Mouse (Mus musculus) heart, embryonic 14.5 days (tissue): Measurements from ENCODE around the gene Jmy. TPM values are rescaled to one million over a fixed set of nuclear protein-coding genes. Genes with fewer than 3 reads are reported as not detected.
"Not testable (repeated sequence)": the region's sequence is repeated elsewhere in the genome, so short reads cannot be mapped to it uniquely, and the experiment has no call there.

Experiments used
- ATAC-seq: fragments of 200-750 bp; cut with Nextera tagmentation; 2 replicates; pipeline ENCODE4 v1.8.0; 2017; ENCODE audit warnings: low read depth, moderate TSS enrichment; ENCODE audit not compliant: insufficient number of reproducible peaks, insufficient read depth, low FRiP score
- H3K27ac ChIP-seq, 2 experiments: fragments of 200-500 bp in 1 of 2; fragments of 300-500 bp in 1 of 2; sonication (generic) in 1 of 2; replicated peaks in 1 of 2; 2 replicates each; pipeline ENCODE4 v1.5.1; 2012 to 2014; ENCODE audit warnings: low read depth in 2 of 2, low read length in 2 of 2, control low read depth in 1 of 2, mild to moderate bottlenecking in 1 of 2, mixed read lengths in 1 of 2; ENCODE audit not compliant: control insufficient read depth in 1 of 2, insufficient read depth in 1 of 2
- H3K27me3 ChIP-seq: fragments of 300-500 bp; sonication (generic); 2 replicates; pipeline ENCODE4 v1.6.1; 2014; ENCODE audit warnings: mild to moderate bottlenecking, low read length, control low read depth; ENCODE audit not compliant: control insufficient read depth, insufficient read depth
- H3K36me3 ChIP-seq: fragments of 300-500 bp; sonication (generic); 2 replicates; pipeline ENCODE4 v1.6.1; 2014; ENCODE audit warnings: mild to moderate bottlenecking, control low read depth, low read length, mixed read lengths; ENCODE audit not compliant: control insufficient read depth, insufficient read depth
- H3K4me1 ChIP-seq, 2 experiments: fragments of 200-500 bp in 1 of 2; fragments of 300-500 bp in 1 of 2; sonication (generic) in 1 of 2; 2 replicates each; pipeline ENCODE4 v1.6.1; 2012 to 2014; ENCODE audit warnings: low read length in 2 of 2, control low read depth in 1 of 2, mixed read lengths in 1 of 2; ENCODE audit not compliant: control insufficient read depth in 2 of 2, insufficient read depth in 2 of 2
- H3K4me2 ChIP-seq: fragments of 300-500 bp; sonication (generic); 2 replicates; pipeline ENCODE4 v1.6.1; 2014; ENCODE audit warnings: mild to moderate bottlenecking, low read length
- H3K4me3 ChIP-seq, 2 experiments: fragments of 200-500 bp in 1 of 2; fragments of 300-500 bp in 1 of 2; sonication (generic) in 1 of 2; 2 replicates each; pipeline ENCODE4 v1.5.1; 2012 to 2014; ENCODE audit warnings: low read length in 2 of 2, mild to moderate bottlenecking in 2 of 2, control low read depth in 1 of 2, low read depth in 1 of 2, moderate library complexity in 1 of 2; ENCODE audit not compliant: control insufficient read depth in 1 of 2, insufficient read depth in 1 of 2
- H3K9ac ChIP-seq: fragments of 300-500 bp; sonication (generic); 2 replicates; pipeline ENCODE4 v1.6.1; 2014; ENCODE audit warnings: mild to moderate bottlenecking, low read length
- H3K9me3 ChIP-seq: fragments of 300-500 bp; sonication (generic); 2 replicates; pipeline ENCODE4 v1.6.1; 2016; ENCODE audit warnings: low read length, control low read depth; ENCODE audit not compliant: control insufficient read depth
- WGBS: fragments of 180-500 bp; shearing (Covaris S2); extraction: QIAGEN DNeasy Blood & Tissue Kit; methylation state at CpG from one replicate; pipeline ENCODE4 v1.1.7; 2014; 5-methylcytosine and 5-hydroxymethylcytosine counted together
- polyA plus RNA-seq: library from polyadenylated mRNA; unstranded; fragments of >200 nt; fragmentation: Nextera tagmentation; extraction: Ambion mirVana; gene quantifications from 2 replicates; pipeline ENCODE4 v1.2.1, GENCODE M21; 2014

Jmy gene
- polyA plus RNA-seq, 1 experiment from 2014 or later = 10.4 TPM

GRCm38 (mm10) chr13:93514000-93514795 lies 14.6 kb upstream of the Jmy start:
- no peak overlapping the region for H3K27ac ChIP-seq
- WGBS = 75% methylated on average over 10 of the region's 10 CpGs
- no peaks in the 10 kb centered on the region for H3K27me3 ChIP-seq
- no peak overlapping the region for H3K4me2 ChIP-seq
- H3K4me3 ChIP-seq = no peak overlapping the region
- no peak for ATAC-seq
- no peak overlapping the region for H3K9ac ChIP-seq
- H3K36me3 ChIP-seq = no peaks in the 10 kb centered on the region
- no peaks in the 10 kb centered on the region for H3K9me3 ChIP-seq
- H3K4me1 ChIP-seq = peaks cover 0 to 3% of the 10 kb centered on the region in 2 experiments; a peak in 2 of 4 replicates

- Histone ChIP-seq H3K27ac (no peak overlapping the region), H3K4me3 (no peak overlapping the region), H3K9me3 (no peaks in the 10 kb centered on the region), H3K36me3 (no peaks in the 10 kb centered on the region), H3K4me2 (no peak overlapping the region), H3K4me1 (no peaks in the 10 kb centered on the region), H3K27me3 (no peaks in the 10 kb centered on the region), H3K9ac (no peak overlapping the region)
- 66% methylated on average over 16 of the region's 16 CpGs for WGBS
- no peak for ATAC-seq
Measured at GRCm38 (mm10) chr13:93510447-93511180, 11.0 kb upstream of the Jmy start.

GRCm38 (mm10) chr13:93506920-93507319 lies 7.3 kb upstream of the Jmy start:
- whole genome bisulfite sequencing = 90% methylated on average over 5 of the region's 5 CpGs
- H3K4me2 ChIP-seq, H3K9ac ChIP-seq, H3K27me3 ChIP-seq, H3K4me1 ChIP-seq, ATAC-seq, H3K27ac ChIP-seq, H3K4me3 ChIP-seq, H3K36me3 ChIP-seq, H3K9me3 ChIP-seq: not testable (repeated sequence)

GRCm38 (mm10) chr13:93501724-93502123 lies 2.1 kb upstream of the Jmy start:
- no peak overlapping the region for H3K4me2 ChIP-seq
- H3K4me1 ChIP-seq = peaks cover 0 to 4% of the 10 kb centered on the region in 2 experiments; a peak in 2 of 4 replicates
- no peaks in the 10 kb centered on the region for H3K9me3 ChIP-seq
- H3K9ac ChIP-seq = no peak overlapping the region
- no peaks in the 10 kb centered on the region for H3K27me3 ChIP-seq
- whole genome bisulfite sequencing = 45% methylated on average over 4 of the region's 4 CpGs
- no peak overlapping the region for H3K27ac ChIP-seq
- H3K36me3 ChIP-seq = no peaks in the 10 kb centered on the region
- no peak for ATAC-seq
- no peak overlapping the region for H3K4me3 ChIP-seq

- H3K4me3 ChIP-seq = peak overlapping the region; percentile 53 to 77
- H3K9ac ChIP-seq = peak overlapping the region; percentile 93
- no peak; the same call in 1 of the 2 replicates for ATAC-seq
- H3K36me3 ChIP-seq = no peaks in the 10 kb centered on the region
- H3K9me3 ChIP-seq = no peaks in the 10 kb centered on the region
- peaks cover 0 to 12% of the 10 kb centered on the region in 2 experiments; a peak in 3 of 4 replicates for H3K4me1 ChIP-seq
- H3K27me3 ChIP-seq = no peaks in the 10 kb centered on the region
- H3K4me2 ChIP-seq = peak overlapping the region; percentile 80
- peak overlapping the region; percentile 77 to 98 for H3K27ac ChIP-seq
- WGBS = 11% methylated on average over 12 of the region's 12 CpGs
Measured at GRCm38 (mm10) chr13:93499973-93500633, 495 bp upstream of the Jmy start.

- Histone ChIP-seq H3K4me1 (peaks cover 0 to 12% of the 10 kb centered on the region in 2 experiments; a peak in 3 of 4 replicates), H3K27me3 (no peaks in the 10 kb centered on the region), H3K4me3 (peak overlapping the region; percentile 53 to 77), H3K4me2 (peak overlapping the region; percentile 80), H3K36me3 (peaks cover 7% of the 10 kb centered on the region), H3K9ac (peak overlapping the region; percentile 93), H3K27ac (peak overlapping the region; percentile 63 to 98), H3K9me3 (no peaks in the 10 kb centered on the region)
- ATAC-seq = peak; percentile 48
- WGBS = under 1% methylated on average over 91 of the region's 94 CpGs
Measured at GRCm38 (mm10) chr13:93498211-93499166, 1.1 kb downstream of the Jmy start.
